Mouse (Mus musculus) lung, postnatal 10 days (tissue): Measurements from ENCODE around the gene Mfsd9.
"Not testable (repeated sequence)": the region's sequence is repeated elsewhere in the genome, so short reads cannot be mapped to it uniquely, and the experiment has no call there.

Source experiments
- DNase-seq: peaks from one replicate; pipeline ENCODE4 v3.0.0; 2021

Gene Mfsd9

DNA sequence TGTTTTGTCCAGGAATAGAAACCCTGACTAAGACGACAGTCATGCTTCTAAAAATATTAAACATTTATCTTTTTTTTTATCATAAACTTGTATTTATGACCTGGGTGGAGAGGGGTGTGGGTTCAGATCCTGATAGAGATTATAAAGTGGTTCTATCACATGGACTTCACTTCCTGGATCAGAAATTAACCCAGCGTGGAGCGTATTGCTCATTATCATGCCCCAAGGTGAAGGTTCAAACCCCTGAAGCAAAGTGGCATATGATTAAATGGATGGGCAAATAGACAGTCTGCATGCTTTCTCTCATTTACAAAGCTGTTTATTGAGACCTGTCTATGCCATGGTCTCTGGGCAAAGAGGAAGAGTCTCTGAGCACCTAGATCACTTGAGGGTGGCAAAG is 13.7 kb downstream of the Mfsd9 start:
- no peak for DNase-seq

DNA sequence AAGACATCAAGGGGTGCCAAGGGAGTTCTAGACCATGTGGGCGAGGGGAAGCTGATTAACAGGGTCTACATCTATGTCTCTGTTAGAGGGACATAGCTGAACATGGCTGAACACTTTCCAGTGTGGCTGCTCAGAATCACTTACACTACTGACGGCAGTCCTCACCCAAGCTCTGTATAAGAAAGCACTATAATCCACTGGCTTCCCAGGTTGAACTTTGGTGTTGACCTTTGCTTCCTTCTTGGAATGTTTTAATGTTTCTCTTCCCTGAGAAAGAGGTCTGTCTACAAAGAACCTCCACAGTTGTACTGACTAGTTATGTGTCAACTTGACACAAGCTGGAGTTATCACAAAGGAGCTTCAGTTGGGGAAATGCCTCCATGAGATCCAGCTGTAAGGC is 14.4 kb downstream of the Mfsd9 start:
- no peak for DNase-seq

DNA sequence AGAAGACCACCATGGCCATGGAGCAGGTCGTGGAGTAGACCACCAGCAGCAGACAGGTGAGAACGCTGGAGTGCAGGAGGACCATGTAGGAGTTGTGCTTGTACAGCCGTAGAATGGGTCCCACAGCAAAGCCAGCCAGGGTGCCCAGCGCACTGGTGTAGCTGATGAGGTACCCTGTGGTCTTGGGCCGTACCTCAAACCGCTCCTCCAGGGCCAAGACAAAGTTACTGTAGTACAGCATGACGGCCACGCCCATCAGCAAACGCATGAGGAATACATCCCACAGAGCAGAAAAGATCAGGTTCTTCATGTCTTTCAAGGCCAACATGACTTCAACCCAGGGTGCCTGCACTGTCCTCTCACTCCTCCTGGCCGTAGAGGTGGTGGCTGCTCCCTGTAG is 16.4 kb downstream of the Mfsd9 start:
- DNase-seq: no peak

DNA sequence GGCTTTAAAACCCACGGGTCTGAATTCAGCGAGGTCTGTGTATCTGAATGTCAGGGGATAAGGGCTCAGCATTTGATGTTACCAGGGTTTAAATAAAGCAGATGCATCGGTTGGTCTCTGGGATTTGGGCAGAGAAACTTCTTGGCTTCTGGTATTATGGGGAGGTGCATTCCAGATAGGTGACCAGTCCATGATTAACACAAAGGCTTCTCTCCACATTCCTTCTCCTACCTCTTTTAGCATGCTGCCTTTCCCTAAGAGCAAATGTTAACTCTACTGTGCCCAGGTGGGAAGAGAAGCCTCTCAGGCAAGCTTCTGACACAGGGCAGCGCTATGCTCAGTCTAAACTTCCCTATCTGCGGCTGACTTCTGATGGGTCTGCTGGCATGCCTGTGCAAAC is 17.3 kb downstream of the Mfsd9 start:
- no peak for DNase-seq

DNA sequence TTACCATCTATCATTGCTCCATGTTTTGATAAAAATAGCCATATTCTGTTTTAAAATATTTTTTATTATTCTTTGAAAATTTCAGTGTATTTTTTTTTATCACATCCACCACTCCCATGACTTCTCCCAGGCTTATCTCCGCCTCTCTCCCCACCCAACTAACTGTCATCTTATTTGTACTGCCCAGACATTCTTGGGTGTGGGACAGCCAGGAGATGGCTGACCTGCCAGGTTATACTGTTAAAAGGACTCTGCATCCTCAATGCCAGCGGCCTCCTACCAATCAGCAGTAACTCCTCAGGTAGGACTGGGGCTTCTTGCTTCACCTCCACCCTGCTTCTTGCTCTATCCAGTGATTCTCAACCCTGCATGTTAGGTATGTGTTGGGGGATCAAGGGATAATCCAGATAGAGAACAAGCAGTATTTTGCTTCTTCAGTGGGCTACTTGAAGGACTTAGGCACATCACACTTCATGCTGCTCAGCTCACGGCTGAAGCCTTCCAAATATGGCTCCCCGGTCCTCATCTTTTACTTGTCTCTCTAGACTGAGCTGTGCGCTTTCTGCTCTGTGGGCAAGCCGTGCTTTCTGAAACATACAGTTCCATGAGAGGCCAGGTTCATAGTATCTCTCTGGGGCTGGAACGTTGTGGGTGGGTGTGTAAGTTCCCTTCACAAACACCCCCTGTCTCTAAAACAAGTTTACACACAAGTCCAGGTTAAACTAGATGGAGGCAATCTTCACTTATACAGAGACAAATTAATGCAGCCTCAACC is 19.1 kb downstream of the Mfsd9 start:
- DNase-seq: no peak

DNA sequence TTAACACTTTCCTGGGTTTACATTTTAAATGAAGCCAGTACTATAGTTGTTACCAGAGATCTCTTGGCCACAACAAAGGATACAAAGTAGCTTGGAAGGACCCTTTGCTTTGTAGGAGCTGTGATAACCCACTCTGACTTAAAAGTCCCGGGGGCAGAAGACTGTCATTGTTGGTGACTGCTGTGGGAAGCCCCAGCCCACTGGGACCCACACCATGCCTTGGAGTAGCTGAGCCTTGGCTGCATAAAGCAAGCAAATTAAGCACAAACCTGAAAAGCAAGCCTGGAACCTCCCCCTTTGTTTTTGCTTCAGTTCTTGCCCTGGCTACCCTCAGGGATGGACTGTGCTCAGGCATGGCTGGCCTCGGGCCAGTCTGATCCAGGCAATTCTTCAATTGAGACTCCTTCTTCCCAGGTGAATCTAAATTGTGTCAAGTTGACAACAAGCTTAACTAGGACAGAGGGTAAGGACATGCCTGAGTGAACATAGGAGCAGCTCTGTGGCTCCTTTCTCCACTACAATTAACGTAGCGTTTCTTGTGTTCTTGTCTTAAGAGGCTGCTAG is 21.1 kb downstream of the Mfsd9 start:
- no peak for DNase-seq

DNA sequence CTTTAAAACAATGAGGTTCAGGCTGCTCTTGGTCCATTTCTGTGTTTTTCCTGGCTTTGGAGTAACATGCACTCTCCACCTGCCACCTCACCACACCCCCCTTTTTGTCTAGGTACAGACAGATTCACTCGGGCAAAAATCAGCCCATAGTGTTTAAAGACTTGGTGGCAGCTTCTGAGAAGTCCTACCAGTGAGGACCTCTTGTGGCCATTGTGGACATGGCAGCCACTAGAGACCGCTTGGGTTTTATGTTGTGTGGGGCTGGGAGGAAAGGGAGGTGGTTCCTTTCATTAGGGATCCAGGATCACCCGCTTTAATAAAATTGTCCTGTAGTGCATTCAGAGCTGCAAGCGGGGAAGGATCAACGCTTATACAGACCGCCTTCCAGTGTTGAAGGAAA is 21.9 kb downstream of the Mfsd9 start:
- DNase-seq: peak; percentile 29

DNA sequence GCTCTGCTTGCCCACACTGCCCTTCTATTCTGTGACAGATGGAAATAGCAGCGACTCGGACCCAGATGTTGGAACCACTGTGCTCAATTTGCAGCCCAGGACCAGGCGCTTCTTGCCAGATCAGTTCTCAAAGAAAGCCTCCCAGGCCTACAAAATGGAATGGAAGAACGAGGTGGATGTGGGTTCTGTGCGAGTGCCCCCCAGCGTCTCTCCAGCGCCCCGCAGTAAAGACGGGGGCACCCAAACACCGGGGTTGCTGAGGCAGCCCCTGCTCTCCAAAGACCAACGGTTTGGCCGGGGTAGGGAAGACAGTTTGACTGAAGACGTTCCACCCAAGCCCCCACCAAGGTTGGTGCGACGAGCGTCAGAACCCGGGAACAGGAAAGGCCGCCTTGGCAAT is 22.9 kb downstream of the Mfsd9 start:
- DNase-seq: no peak

DNA sequence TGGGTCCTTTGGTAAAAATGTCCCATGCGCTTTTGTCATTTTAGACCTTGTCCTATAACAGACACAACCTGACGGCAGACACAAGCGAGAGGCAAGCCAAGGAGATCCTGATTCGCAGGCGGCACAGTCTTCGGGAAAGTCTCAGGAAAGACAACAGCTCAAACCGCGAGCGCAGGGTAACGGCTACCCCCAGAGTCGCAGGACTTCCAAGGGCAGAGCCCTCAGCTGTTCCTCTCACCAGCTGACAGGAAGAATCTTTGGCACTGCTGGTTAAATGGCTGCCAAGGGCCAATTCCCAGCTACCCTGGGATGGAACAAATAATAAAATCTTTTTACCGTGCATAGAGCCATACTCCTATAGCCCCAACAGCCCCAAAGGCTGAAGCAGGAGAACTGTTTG is 25.0 kb downstream of the Mfsd9 start:
- no peak for DNase-seq

DNA sequence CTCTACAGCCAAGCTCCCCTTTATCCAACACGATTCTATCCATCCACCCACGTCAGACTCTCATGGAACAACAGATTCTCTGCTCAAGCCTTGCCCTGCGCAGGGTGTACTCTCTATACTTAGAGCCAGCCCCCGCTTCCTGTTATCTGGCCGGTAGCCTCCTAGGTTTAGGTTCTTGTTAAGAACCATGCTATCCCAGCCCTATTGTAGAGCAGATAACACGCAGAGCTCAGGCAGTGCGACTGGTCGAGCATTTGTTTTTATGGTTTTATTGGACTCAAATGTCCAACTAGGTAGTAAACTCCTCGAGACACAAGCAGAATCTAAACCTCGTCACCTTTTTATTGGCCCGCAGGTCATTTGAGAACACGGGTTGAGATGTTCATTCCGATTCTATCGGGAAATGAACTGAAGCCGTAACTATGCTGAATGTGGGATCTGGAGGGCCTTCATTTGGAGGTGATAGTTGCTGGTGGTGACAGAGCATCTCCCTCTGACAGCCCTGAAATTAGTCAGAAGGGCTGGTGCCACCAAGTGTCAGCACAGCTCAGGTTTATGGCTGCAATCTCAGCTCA is 25.7 kb downstream of the Mfsd9 start:
- no peak for DNase-seq

DNA sequence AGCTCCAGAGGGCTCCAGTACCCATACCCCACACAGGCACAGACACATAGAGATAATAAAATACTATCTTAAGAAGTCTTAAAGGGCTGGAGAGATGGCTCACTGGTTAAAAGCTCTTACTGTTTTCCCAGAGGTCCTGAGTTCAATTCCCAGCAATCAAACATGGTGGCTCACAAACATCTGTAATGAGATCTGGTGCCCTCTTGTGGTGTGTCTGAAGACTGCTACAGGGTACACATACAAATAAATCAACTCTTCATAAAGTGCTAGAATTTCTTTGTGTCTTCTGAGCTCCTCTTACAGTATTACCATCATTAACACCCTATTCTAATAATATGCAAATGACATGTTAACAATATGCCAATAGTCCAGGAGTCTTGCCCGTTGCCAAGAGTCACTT is 26.4 kb downstream of the Mfsd9 start:
- DNase-seq: no peak

DNA sequence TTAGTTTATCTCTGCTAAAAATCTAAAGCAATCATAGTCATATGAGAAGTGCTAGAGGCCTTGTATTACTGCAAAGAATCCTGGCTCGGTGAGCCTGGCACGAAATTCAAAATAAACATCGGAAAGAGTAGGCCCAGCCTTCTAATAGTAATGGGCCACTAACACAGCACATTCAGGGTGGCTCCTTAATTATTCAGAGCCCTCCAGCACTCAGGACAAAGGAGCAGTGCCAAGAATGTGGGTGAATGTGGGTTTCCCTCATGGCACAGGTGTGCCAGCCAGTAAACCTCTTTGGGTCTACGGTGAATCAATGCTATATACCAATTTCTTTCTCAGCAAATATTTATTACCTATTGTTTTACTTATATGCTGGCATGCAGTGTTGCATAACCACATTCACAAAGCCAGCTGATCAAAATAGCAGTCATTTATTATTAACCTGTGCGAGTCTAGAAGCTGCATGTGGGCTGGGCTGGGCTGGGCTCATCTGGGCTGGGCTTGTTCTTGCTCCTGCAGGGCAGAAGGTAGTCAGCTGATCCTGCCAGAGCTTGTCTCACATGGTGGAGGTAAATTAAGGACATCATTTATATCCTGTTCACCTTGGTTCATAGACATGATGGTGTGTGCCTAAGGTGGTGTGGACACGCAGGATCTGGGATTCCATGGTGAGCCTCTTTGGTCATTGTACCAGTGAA is 30.6 kb downstream of the Mfsd9 start:
- DNase-seq: no peak

DNA sequence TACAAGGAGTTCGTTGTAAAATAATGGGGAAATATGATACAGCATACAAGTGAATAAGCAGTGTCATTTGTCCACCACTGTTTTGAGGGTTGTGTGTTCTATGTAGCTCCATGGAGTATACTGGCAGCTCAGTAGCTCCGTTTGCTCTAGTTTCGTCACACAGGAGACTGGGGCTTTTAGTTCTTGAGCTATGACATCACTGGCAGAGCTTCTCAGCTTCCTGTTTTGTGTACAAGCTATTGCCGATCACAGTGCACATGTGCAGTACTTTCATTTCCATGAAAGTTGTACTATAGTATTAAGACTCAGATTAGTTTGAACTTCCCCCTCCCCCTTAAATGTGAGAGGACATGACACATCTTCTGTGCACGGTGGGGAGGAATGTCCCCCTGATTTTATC is 44.4 kb downstream of the Mfsd9 start:
- no peak for DNase-seq

DNA sequence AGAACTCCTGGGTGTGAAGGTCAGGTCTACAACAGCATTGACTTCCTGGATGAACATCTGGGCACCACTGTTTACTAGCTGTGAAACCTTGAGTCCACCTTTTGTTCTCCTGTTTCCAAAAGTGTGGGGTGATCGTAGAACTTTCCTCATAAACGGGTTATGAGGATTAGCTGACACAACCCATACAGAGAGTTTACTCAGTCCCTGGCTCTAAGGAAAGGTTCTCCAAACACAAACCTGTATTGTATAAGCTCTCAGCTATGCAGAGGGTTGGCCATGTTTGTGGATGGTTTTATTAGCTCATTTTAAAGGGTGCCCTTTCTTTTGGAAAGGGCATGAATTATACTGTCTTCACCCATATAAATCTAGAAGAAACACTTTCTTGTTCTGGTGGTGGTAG is 49.7 kb downstream of the Mfsd9 start:
- DNase-seq: no peak

DNA sequence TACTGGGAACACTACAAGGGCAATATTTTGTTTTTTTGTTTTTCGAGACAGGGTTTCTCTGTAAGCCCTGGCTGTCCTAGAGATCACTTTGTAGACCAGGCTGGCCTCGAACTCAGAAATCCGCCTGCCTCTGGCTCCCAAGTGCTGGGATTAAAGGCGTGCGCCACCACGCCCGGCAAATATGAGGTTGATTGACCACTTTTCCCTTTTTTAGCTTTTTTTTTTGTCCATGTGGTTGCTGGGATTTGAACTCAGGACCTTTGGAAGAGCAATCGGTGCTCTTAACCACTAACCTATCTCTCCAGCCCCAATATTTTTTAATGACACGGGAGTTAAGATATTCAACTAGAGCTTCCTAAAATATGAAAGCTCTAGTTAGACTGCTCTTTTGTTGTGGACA is 52.2 kb downstream of the Mfsd9 start:
- DNase-seq: not testable (repeated sequence)

DNA sequence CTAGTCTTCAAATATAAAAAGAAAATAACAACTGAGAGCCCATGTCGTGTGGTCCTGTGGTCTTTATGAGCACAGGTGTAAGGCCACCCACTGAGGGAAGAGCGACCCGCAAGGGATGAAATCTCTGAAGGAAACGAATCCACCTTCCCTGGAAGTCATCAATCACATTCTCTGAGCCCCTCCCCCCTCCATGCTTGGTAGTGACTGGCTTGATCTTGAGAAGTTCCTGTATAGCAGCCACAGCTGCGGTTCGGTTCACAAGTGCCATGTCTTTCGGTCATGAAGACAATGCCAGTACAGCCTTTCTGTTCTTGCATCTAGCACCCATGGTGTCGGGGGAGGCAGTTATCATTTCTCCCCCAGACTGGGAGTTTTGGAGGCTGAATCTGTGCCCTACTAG is 52.8 kb downstream of the Mfsd9 start:
- no peak for DNase-seq

DNA sequence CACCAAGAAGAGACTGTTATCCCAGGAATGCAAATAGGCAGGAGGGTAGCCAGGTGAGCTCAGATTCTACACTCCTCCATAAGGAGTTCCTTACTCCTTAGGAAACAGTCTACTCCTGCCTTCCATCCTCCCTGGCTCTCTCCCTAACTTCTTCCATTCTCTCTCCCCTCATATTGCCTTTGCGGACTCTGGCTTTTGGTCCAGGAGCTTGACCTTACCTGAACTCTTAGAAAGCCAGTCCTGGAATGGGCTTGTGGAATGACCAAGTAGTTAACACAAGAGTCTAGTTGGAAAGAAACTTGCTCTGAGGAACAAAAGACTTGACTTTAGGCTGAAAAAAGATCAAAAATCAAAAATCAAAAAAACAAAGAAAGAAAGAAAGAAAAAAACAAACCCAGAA is 61.9 kb downstream of the Mfsd9 start:
- DNase-seq: no peak

DNA sequence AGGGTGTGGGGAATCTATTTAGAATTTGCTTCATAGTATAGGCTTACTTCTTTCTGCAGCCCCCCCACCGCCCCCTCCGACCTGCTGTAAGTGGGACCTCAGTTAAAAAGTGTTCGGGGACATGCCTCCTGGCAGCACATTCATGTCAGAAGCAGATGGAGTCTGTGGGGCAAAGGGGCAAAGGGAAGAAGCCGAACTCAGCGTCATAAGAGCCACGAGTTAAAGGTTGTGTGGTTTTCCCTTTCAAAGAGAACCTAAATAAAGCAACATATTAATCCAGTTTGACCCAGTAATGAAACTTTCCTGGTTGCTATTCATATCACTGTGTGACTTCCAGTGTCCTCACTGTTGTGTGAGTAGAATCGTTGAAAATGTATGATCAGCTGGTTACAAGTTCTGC is 63.1 kb downstream of the Mfsd9 start:
- no peak for DNase-seq

DNA sequence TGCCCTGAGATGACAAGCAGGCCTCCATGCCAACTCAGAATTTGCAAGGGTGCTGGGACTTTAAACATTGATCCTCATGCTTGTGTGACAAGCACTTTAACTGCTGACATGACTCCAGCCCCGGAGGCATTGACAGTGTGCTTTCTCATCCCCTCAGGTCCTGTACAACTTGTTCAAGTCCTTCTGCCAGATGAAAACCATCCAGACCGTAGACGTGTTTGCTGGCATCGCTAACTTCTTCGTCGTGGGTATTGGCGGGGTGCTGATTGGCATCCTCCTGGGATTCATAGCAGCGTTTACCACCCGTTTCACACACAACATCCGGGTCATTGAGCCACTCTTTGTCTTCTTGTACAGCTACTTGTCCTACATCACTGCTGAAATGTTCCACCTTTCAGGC is 64.4 kb downstream of the Mfsd9 start:
- no peak for DNase-seq
